Comparison of ENCODE assay signal across 22 mouse cellular contexts in genomic region chr8:3451992-3452391, GRCm38 (mm10). TPM values are rescaled to one million over a fixed set of nuclear protein-coding genes. Genes with fewer than 3 reads are reported as not detected.
DNase-seq lines count a peak whose midpoint lies in the region; ATAC-seq and TF ChIP-seq lines count a peak whose summit lies in the region.
"Had no signal": no experiment of that assay in that cellular context is flagged by ENCODE, and none has a peak within 500 bp of the region (broad histone marks: within the 10 kb centered on the region; RNA-seq: fewer than 3 reads in every experiment).

No protein-coding gene starts in this region.

- ATAC-seq in kidney, embryonic 16.5 days (ENCODE audit: low FRiP score, low TSS enrichment): peak; percentile 55; the same call in 1 of the 2 replicates
- ATAC-seq: activated CD4-positive, CD25-positive, alpha-beta regulatory T cell, adult 4 months; forebrain, embryonic 15.5 days had no signal

- TF ChIP-seq POLR2A in kidney, adult 2 months (IDR thresholded peaks at IDR 0.05; ENCODE audit: low read depth, low read length): no peak

- TF ChIP-seq CTCF in kidney, adult 2 months (conservative IDR thresholded peaks at IDR 0.05; ENCODE audit: insufficient read depth, insufficient read length, low read depth, low read length): no peak

- H3K27me3 ChIP-seq in kidney, adult 2 months (replicated peaks; ENCODE audit: control insufficient read depth, insufficient read depth, low read length): no peaks in the 10 kb centered on the region
- H3K27me3 ChIP-seq in kidney, embryonic 16.5 days (ENCODE audit: insufficient read depth, low read length): no peaks in the 10 kb centered on the region
- H3K27me3 ChIP-seq: CH12.LX; embryonic facial prominence, embryonic 12.5 days; forebrain, embryonic 15.5 days; heart, embryonic 15.5 days had no signal

- in situ Hi-C loops in ES-E14 (cut with MboI; ENCODE audit: low sequenced_read_pairs in 2 of 2, unreplicated experiment in 2 of 2): no loop called here

- no peak overlapping the region for H3K4me2 ChIP-seq in kidney, embryonic 16.5 days (replicated peaks; ENCODE audit: low read depth, low read length)
- H3K4me2 ChIP-seq: embryonic facial prominence, embryonic 12.5 days; forebrain, embryonic 15.5 days; heart, embryonic 15.5 days; hindbrain, embryonic 14.5 days had no signal

- no peak overlapping the region for H3K4me3 ChIP-seq in kidney, adult 2 months (ENCODE audit: insufficient read depth, low read depth, low read length)
- H3K4me3 ChIP-seq in ES-E14 (ENCODE audit: insufficient read depth in 1 of 2, low read depth in 1 of 2, low read length in 2 of 2, poor library complexity in 1 of 2, severe bottlenecking in 1 of 2): peak overlapping the region; percentile 5 to 31; a peak in 2 of 4 replicates
- H3K4me3 ChIP-seq in kidney, embryonic 16.5 days (ENCODE audit: low read length): no peak overlapping the region
- H3K4me3 ChIP-seq: embryonic facial prominence, embryonic 12.5 days; forebrain, embryonic 15.5 days; heart, embryonic 15.5 days had no signal

- peak overlapping the region; percentile 17; the same call in 1 of the 2 replicates for H3K9ac ChIP-seq in ES-E14 (ENCODE audit: insufficient read depth, low read depth, low read length, poor library complexity, severe bottlenecking)
- H3K9ac ChIP-seq in kidney, embryonic 16.5 days (replicated peaks; ENCODE audit: low read length): no peak overlapping the region
- H3K9ac ChIP-seq: embryonic facial prominence, embryonic 12.5 days; forebrain, embryonic 15.5 days; heart, embryonic 15.5 days; hindbrain, embryonic 14.5 days had no signal

- no peaks in the 10 kb centered on the region for H3K36me3 ChIP-seq in kidney, adult 2 months (ENCODE audit: control insufficient read depth, insufficient read depth, low read length)
- peaks cover 76% of the 10 kb centered on the region for H3K36me3 ChIP-seq in ES-E14 (ENCODE audit: control insufficient read depth, insufficient read depth, low read length, poor library complexity, severe bottlenecking)
- peaks cover 87% of the 10 kb centered on the region for H3K36me3 ChIP-seq in kidney, embryonic 16.5 days (ENCODE audit: insufficient read depth, low read length)

- peak; percentile 76 for DNase-seq in kidney, adult 2 months
- DNase-seq in kidney, postnatal 10 days: no peak
- no peak for DNase-seq in ES-E14 (ENCODE audit: low read depth, low spot score)
- no peak for DNase-seq in cerebellum, adult 9-11 months
- no peak for DNase-seq in lung, postnatal 36 days
- no peak for DNase-seq in c-Kit-positive CD71-positive TER-119-positive erythroid progenitor cells, embryonic 14.5 days (ENCODE audit: low spot score)
- DNase-seq: adrenal gland, postnatal 14 days; cerebellum, adult 18-20 months; cerebellum, postnatal 14 days; gastrocnemius, postnatal 36 days; heart, adult 11 months; heart, postnatal 14 days had no signal

- WGBS in kidney, adult 2 months: 66% methylated on average over 25 of the region's 25 CpGs
- 89% methylated on average over 25 of the region's 25 CpGs for WGBS in kidney, embryonic 16.5 days

- no peaks in the 10 kb centered on the region for H3K4me1 ChIP-seq in kidney, adult 2 months (ENCODE audit: control insufficient read depth, insufficient read depth, low read length)
- peaks cover 0 to 7% of the 10 kb centered on the region in 2 experiments; a peak in 1 of 4 replicates for H3K4me1 ChIP-seq in ES-E14 (ENCODE audit: control insufficient read depth in 2 of 2, insufficient read depth in 2 of 2, low read length in 2 of 2, poor library complexity in 1 of 2)
- no peaks in the 10 kb centered on the region for H3K4me1 ChIP-seq in kidney, embryonic 16.5 days (ENCODE audit: insufficient read depth, low read length)
- H3K4me1 ChIP-seq: embryonic facial prominence, embryonic 12.5 days; forebrain, embryonic 15.5 days; heart, embryonic 15.5 days had no signal

- H3K27ac ChIP-seq in kidney, adult 2 months (ENCODE audit: insufficient read depth, low read depth, low read length): no peak overlapping the region
- H3K27ac ChIP-seq in ES-E14 (ENCODE audit: insufficient read depth, low read depth, low read length, poor library complexity, severe bottlenecking): no peak overlapping the region
- H3K27ac ChIP-seq in kidney, embryonic 16.5 days (ENCODE audit: low read length): no peak overlapping the region
- H3K27ac ChIP-seq: embryonic facial prominence, embryonic 12.5 days; forebrain, embryonic 15.5 days; heart, embryonic 15.5 days; hindbrain, embryonic 14.5 days had no signal

- H3K9me3 ChIP-seq in ES-E14 (ENCODE audit: control insufficient read depth, insufficient read depth, low read depth, low read length): no peaks in the 10 kb centered on the region
- H3K9me3 ChIP-seq in kidney, embryonic 16.5 days (ENCODE audit: low read length): no peaks in the 10 kb centered on the region
- H3K9me3 ChIP-seq: embryonic facial prominence, embryonic 12.5 days; forebrain, embryonic 15.5 days; heart, embryonic 15.5 days had no signal

TF ChIP-seq in ES-E14, 5 proteins besides CTCF, POLR2A, EP300 and RAD21:
- no peak for TF ChIP-seq CHD2 (IDR thresholded peaks at IDR 0.05; ENCODE audit: low read depth, low read length)
- no peak for TF ChIP-seq ZNF384 (IDR thresholded peaks at IDR 0.05; ENCODE audit: low read depth, low read length)

RNA-seq across cellular contexts. Expression of gene Pex11g, which starts 15.5 kb away (rescaled TPM):
- 15.1 and 15.5 TPM in 2 replicates for polyA plus RNA-seq in kidney, adult 2 months (2012; rRNA removed)
- 3.2 and 5.5 TPM in 2 replicates for total RNA-seq in ES-E14 (2012; rRNA removed)
- 8.7 and 10.1 TPM in 2 replicates for polyA plus RNA-seq in kidney, embryonic 16.5 days (2015; fragmentation: Nextera tagmentation; extraction: Ambion mirVana)

RNA-seq across cellular contexts. Expression of gene Tex45, which starts 18.7 kb away (rescaled TPM):
- 0.05 and 0.11 TPM in 2 replicates for polyA plus RNA-seq in kidney, adult 2 months (2012; rRNA removed)
- 0.16 TPM in 1 of 2 replicates, not detected in the other for total RNA-seq in ES-E14 (2012; rRNA removed)
- polyA plus RNA-seq in kidney, embryonic 16.5 days (2015; fragmentation: Nextera tagmentation; extraction: Ambion mirVana): 0.19 TPM in 1 of 2 replicates, not detected in the other
- total RNA-seq: adrenal gland, adult 18-20 months; adrenal gland, postnatal 14 days; CH12.LX; gastrocnemius, adult 8-10 months; heart, postnatal 14 days; hematopoietic stem cell, adult 5-6 weeks had no signal
- polyA plus RNA-seq: activated CD4-positive, CD25-positive, alpha-beta regulatory T cell, adult 4 months; heart, embryonic 15.5 days had no signal

RNA-seq across cellular contexts. Expression of gene Zfp358, which starts 40.9 kb away (rescaled TPM):
- polyA plus RNA-seq in kidney, adult 2 months (2012; rRNA removed): 43.2 and 58.6 TPM in 2 replicates
- total RNA-seq in ES-E14 (2012; rRNA removed): 5.1 and 7.1 TPM in 2 replicates
- 55.6 and 57.1 TPM in 2 replicates for polyA plus RNA-seq in kidney, embryonic 16.5 days (2015; fragmentation: Nextera tagmentation; extraction: Ambion mirVana)

RNA-seq across cellular contexts. Expression of gene Mcoln1, which starts 48.3 kb away (rescaled TPM):
- polyA plus RNA-seq in kidney, adult 2 months (2012; rRNA removed): 239 and 302 TPM in 2 replicates
- total RNA-seq in ES-E14 (2012; rRNA removed): 48.6 and 79.9 TPM in 2 replicates
- 72.2 and 73.5 TPM in 2 replicates for polyA plus RNA-seq in kidney, embryonic 16.5 days (2015; fragmentation: Nextera tagmentation; extraction: Ambion mirVana)

RNA-seq across cellular contexts. Expression of gene Arhgef18, which starts 59.2 kb away (rescaled TPM):
- 37.9 and 38.9 TPM in 2 replicates for polyA plus RNA-seq in kidney, adult 2 months (2012; rRNA removed)
- total RNA-seq in ES-E14 (2012; rRNA removed): 34.7 and 40.9 TPM in 2 replicates
- polyA plus RNA-seq in kidney, embryonic 16.5 days (2015; fragmentation: Nextera tagmentation; extraction: Ambion mirVana): 11.6 and 12.1 TPM in 2 replicates

Comparison
In these comparisons a context has a peak if more than half of its experiments do, and no peak if none do; other contexts are left out.
1. H3K4me3 ChIP-seq: peak in ES-E14 (2 of 2); none in kidney, adult 2 months (single experiment) and kidney, embryonic 16.5 days (single experiment).